Mouse (Mus musculus): ENCODE results near the gene Rnf115. TPM values are rescaled to one million over a fixed set of nuclear protein-coding genes. Genes with fewer than 3 reads are reported as not detected.

The Rnf115 gene
- polyA plus RNA-seq, 1 experiment, result 13.5 TPM

DNA sequence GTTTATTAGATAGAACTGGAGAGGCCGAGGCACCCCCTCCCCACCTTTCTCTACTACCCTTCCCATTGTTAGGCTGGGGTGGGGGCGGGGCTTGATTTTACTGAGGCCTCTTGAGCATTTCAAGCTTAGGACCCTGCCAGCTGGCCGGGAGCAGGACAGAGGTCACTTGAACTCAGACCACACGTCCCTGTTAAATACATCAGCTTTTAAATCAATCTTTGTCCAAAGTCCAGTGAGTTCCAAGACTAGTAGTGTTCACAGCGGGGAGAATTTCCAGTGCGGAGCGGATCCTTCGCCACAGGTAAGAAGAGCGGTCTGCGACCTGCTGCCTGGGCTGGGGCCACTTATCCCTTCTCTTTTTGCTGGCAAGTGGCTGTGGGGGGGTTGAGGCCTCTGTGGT is 102.4 kb downstream of the Rnf115 start:
- H3K27me3 ChIP-seq (ENCODE audit: control insufficient read depth, insufficient read depth, insufficient read length), result peaks cover 16% of the 10 kb centered on the region
- TF ChIP-seq CEBPB (IDR thresholded peaks at IDR 0.05; ENCODE audit: low read depth) (no peak), MYOD1 (IDR thresholded peaks at IDR 0.05; ENCODE audit: control insufficient read depth, insufficient read length, low read depth) (no peak), CTCF (IDR thresholded peaks at IDR 0.05; ENCODE audit: control insufficient read depth, insufficient read depth, insufficient read length) (no peak), USF1 (IDR thresholded peaks at IDR 0.05; ENCODE audit: low read depth) (no peak), MYOG (IDR thresholded peaks at IDR 0.05; ENCODE audit: control insufficient read depth, extremely low read depth, insufficient read length) (no peak), MAX (IDR thresholded peaks at IDR 0.05) (no peak), FOSL1 (IDR thresholded peaks at IDR 0.05; ENCODE audit: insufficient read depth, low read length, poor library complexity, severe bottlenecking) (no peak)
- no peaks in the 10 kb centered on the region for H3K79me3 ChIP-seq (ENCODE audit: low read depth)
- H3K4me3 ChIP-seq (ENCODE audit: insufficient read depth, poor library complexity, severe bottlenecking), result no peak overlapping the region
- no peaks in the 10 kb centered on the region for H3K36me3 ChIP-seq (ENCODE audit: control insufficient read depth, insufficient read depth)
- no peak overlapping the region for H3ac ChIP-seq (ENCODE audit: control insufficient read depth, insufficient read length, low read depth)
- H3K79me2 ChIP-seq (ENCODE audit: control insufficient read depth, insufficient read depth), result no peaks in the 10 kb centered on the region

DNA sequence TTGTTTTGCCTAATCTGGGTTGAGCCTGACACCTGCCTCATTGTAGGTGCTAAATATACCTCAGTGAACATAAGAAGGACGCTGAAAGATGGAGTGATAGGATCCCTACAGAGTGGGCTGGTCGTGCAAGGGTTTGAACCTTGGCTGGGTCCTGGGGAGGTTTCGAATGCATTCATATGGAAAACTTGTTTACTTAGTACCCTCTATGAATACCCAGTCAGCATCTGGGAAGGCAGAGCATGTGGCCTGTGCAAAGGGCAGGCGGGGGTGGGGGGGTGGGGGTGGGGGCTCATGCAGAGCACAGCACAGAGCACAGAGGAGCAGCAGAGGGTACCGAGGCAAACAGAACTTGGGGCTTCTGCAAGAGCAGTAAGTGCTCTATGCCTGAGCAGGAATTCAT is 105.5 kb downstream of the Rnf115 start:
- H3K36me3 ChIP-seq (ENCODE audit: control insufficient read depth, insufficient read depth), result no peaks in the 10 kb centered on the region
- H3K4me3 ChIP-seq (ENCODE audit: insufficient read depth, poor library complexity, severe bottlenecking), result no peak overlapping the region
- no peaks in the 10 kb centered on the region for H3K79me3 ChIP-seq (ENCODE audit: low read depth)
- no peak overlapping the region for H3ac ChIP-seq (ENCODE audit: control insufficient read depth, insufficient read length, low read depth)
- TF ChIP-seq MAX (IDR thresholded peaks at IDR 0.05) (no peak), CTCF (IDR thresholded peaks at IDR 0.05; ENCODE audit: control insufficient read depth, insufficient read depth, insufficient read length) (no peak), USF1 (IDR thresholded peaks at IDR 0.05; ENCODE audit: low read depth) (no peak), CEBPB (IDR thresholded peaks at IDR 0.05; ENCODE audit: low read depth) (no peak), MYOD1 (IDR thresholded peaks at IDR 0.05; ENCODE audit: control insufficient read depth, insufficient read length, low read depth) (no peak), MYOG (IDR thresholded peaks at IDR 0.05; ENCODE audit: control insufficient read depth, extremely low read depth, insufficient read length) (no peak), FOSL1 (IDR thresholded peaks at IDR 0.05; ENCODE audit: insufficient read depth, low read length, poor library complexity, severe bottlenecking) (no peak)
- no peaks in the 10 kb centered on the region for H3K79me2 ChIP-seq (ENCODE audit: control insufficient read depth, insufficient read depth)
- H3K27me3 ChIP-seq (ENCODE audit: control insufficient read depth, insufficient read depth, insufficient read length), result peaks cover 30% of the 10 kb centered on the region

DNA sequence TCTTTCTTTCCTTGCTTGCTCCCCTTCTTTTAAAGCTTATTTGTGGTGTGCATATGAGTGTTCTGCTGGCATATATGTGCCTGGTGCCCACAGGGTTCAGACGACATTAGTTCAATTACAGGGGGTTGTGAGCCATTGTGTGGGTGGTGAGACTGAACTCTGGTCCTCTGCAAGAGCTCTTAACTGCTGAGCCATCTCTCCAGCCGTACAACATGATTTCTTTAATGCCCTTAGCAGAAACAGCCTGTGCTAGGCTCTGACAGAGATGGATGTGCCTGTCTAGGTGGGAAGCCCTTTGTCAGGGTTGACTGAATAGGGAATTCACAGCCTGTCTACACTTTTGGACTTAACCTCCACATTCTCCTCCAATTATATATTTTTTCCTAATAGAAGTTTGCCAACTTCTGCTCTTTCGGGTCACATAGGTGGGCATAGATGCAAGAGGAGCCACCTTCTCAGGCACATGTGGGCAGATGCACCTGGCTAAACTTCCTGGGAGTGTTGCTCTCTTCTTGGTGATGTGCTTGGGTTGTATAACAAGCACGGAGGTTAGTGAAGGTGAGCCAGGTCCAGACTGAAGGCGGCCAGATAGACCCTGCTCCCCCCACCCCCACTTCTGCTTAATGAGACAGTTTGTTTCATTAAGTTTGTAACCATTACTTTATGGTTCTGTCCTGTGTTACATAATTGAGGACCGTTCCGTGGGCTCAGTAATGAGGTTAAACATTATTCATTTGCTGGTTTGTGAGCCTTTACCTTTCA is 107.3 kb downstream of the Rnf115 start:
- Histone ChIP-seq H3K4me3 (ENCODE audit: insufficient read depth, poor library complexity, severe bottlenecking) (no peak overlapping the region), H3ac (ENCODE audit: control insufficient read depth, insufficient read length, low read depth) (no peak overlapping the region), H3K79me3 (ENCODE audit: low read depth) (no peaks in the 10 kb centered on the region), H3K36me3 (ENCODE audit: control insufficient read depth, insufficient read depth) (no peaks in the 10 kb centered on the region), H3K27me3 (ENCODE audit: control insufficient read depth, insufficient read depth, insufficient read length) (peaks cover 32% of the 10 kb centered on the region), H3K79me2 (ENCODE audit: control insufficient read depth, insufficient read depth) (no peaks in the 10 kb centered on the region)
- TF ChIP-seq MYOG (IDR thresholded peaks at IDR 0.05; ENCODE audit: control insufficient read depth, extremely low read depth, insufficient read length), result no peak

- Histone ChIP-seq H3ac (ENCODE audit: control insufficient read depth, insufficient read length, low read depth) (no peak overlapping the region), H3K27me3 (ENCODE audit: control insufficient read depth, insufficient read depth, insufficient read length) (peaks cover 28% of the 10 kb centered on the region), H3K4me3 (ENCODE audit: insufficient read depth, poor library complexity, severe bottlenecking) (no peak overlapping the region), H3K79me2 (ENCODE audit: control insufficient read depth, insufficient read depth) (no peaks in the 10 kb centered on the region), H3K79me3 (ENCODE audit: low read depth) (no peaks in the 10 kb centered on the region), H3K36me3 (ENCODE audit: control insufficient read depth, insufficient read depth) (no peaks in the 10 kb centered on the region)
- TF ChIP-seq USF1 (IDR thresholded peaks at IDR 0.05; ENCODE audit: low read depth) (no peak), MYOG (IDR thresholded peaks at IDR 0.05; ENCODE audit: control insufficient read depth, extremely low read depth, insufficient read length) (no peak), FOSL1 (IDR thresholded peaks at IDR 0.05; ENCODE audit: insufficient read depth, low read length, poor library complexity, severe bottlenecking) (no peak), CEBPB (IDR thresholded peaks at IDR 0.05; ENCODE audit: low read depth) (no peak), MYOD1 (IDR thresholded peaks at IDR 0.05; ENCODE audit: control insufficient read depth, insufficient read length, low read depth) (no peak), MAX (IDR thresholded peaks at IDR 0.05) (no peak), CTCF (IDR thresholded peaks at IDR 0.05; ENCODE audit: control insufficient read depth, insufficient read depth, insufficient read length) (no peak)
These were observed 109.0 kb downstream of the Rnf115 start for GRCm38 (mm10) chr3:96836414-96836813.

DNA sequence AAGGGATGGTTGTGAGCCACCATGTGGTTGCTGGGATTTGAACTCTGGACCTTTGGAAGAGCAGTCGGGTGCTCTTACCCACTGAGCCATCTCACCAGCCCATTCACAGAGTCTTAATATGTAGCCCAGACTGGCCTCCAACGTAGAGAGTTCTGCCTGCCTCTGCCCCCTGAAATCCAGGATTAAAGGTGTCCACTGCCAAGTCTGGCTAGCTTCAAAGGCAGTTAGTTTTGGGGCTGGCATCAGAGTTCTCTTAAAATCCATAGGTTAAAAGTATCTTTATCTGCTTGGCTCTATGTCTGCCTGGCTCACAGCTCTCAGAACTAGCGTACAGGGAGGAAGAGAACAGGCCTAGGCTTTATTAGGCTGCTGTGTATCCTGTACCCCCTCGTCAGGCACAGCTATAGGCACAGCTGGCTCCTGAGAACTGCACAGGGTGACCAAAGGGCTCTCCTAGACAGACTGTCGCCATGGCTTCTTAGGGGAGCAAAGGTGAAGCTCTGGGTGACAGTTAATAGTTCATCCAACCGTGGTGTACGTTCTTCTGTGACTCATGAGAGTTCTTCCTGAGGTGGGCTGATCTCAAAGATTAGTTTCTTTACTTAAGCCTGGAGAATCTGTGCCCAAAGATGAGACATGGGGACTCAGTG is 111.7 kb downstream of the Rnf115 start:
- no peak overlapping the region for H3K4me3 ChIP-seq (ENCODE audit: insufficient read depth, poor library complexity, severe bottlenecking)
- TF ChIP-seq MYOD1 (IDR thresholded peaks at IDR 0.05; ENCODE audit: control insufficient read depth, insufficient read length, low read depth) (no peak), CTCF (IDR thresholded peaks at IDR 0.05; ENCODE audit: control insufficient read depth, insufficient read depth, insufficient read length) (no peak), FOSL1 (IDR thresholded peaks at IDR 0.05; ENCODE audit: insufficient read depth, low read length, poor library complexity, severe bottlenecking) (no peak), USF1 (IDR thresholded peaks at IDR 0.05; ENCODE audit: low read depth) (no peak), MAX (IDR thresholded peaks at IDR 0.05) (no peak), CEBPB (IDR thresholded peaks at IDR 0.05; ENCODE audit: low read depth) (no peak), MYOG (IDR thresholded peaks at IDR 0.05; ENCODE audit: control insufficient read depth, extremely low read depth, insufficient read length) (no peak)
- no peak overlapping the region for H3ac ChIP-seq (ENCODE audit: control insufficient read depth, insufficient read length, low read depth)
- H3K79me2 ChIP-seq (ENCODE audit: control insufficient read depth, insufficient read depth), result no peaks in the 10 kb centered on the region
- no peaks in the 10 kb centered on the region for H3K36me3 ChIP-seq (ENCODE audit: control insufficient read depth, insufficient read depth)
- H3K79me3 ChIP-seq (ENCODE audit: low read depth), result no peaks in the 10 kb centered on the region
- peaks cover 21% of the 10 kb centered on the region for H3K27me3 ChIP-seq (ENCODE audit: control insufficient read depth, insufficient read depth, insufficient read length)

Other genes with a start within 250 kb of the Rnf115 start
- gene Hfe2, start 202.5 kb upstream of the Rnf115 start, polyA plus RNA-seq (2012; fragmentation: generic; extraction: Trizol), result 0.23 TPM
- gene Txnip, start 169.7 kb upstream of the Rnf115 start, polyA plus RNA-seq (2012; fragmentation: generic; extraction: Trizol), result 1.2 TPM
- 0.20 TPM for gene Gm16253, start 150.7 kb upstream of the Rnf115 start, polyA plus RNA-seq (2012; fragmentation: generic; extraction: Trizol)
- gene Polr3gl, start 133.5 kb upstream of the Rnf115 start, polyA plus RNA-seq (2012; fragmentation: generic; extraction: Trizol), result 6.2 TPM
- gene Ankrd34a, start 131.0 kb upstream of the Rnf115 start, polyA plus RNA-seq (2012; fragmentation: generic; extraction: Trizol), result 3.7 TPM
- gene Lix1l, start 126.5 kb upstream of the Rnf115 start, polyA plus RNA-seq (2012; fragmentation: generic; extraction: Trizol), result 24.2 TPM
- gene Rbm8a, start 97.7 kb upstream of the Rnf115 start, polyA plus RNA-seq (2012; fragmentation: generic; extraction: Trizol), result 80.3 TPM
- gene Pex11b, start 92.3 kb upstream of the Rnf115 start, polyA plus RNA-seq (2012; fragmentation: generic; extraction: Trizol), result 19.9 TPM
- 0.01 TPM for gene Gm42957, start 92.2 kb upstream of the Rnf115 start, polyA plus RNA-seq (2012; fragmentation: generic; extraction: Trizol)
- 1.2 TPM for gene Itga10, start 82.1 kb upstream of the Rnf115 start, polyA plus RNA-seq (2012; fragmentation: generic; extraction: Trizol)
- gene Ankrd35, start 57.5 kb upstream of the Rnf115 start, polyA plus RNA-seq (2012; fragmentation: generic; extraction: Trizol), result 0.09 TPM
- 19.2 TPM for gene Pias3, start 31.3 kb upstream of the Rnf115 start, polyA plus RNA-seq (2012; fragmentation: generic; extraction: Trizol)
- 3.2 TPM for gene Nudt17, start 19.1 kb upstream of the Rnf115 start, polyA plus RNA-seq (2012; fragmentation: generic; extraction: Trizol)
- 36.1 TPM for gene Polr3c, start within 50 bp of the Rnf115 start, polyA plus RNA-seq (2012; fragmentation: generic; extraction: Trizol)
- not detected for gene Pdzk1, start 101.6 kb downstream of the Rnf115 start, polyA plus RNA-seq (2012; fragmentation: generic; extraction: Trizol)
- 0.04 TPM for gene Cd160, start 101.7 kb downstream of the Rnf115 start, polyA plus RNA-seq (2012; fragmentation: generic; extraction: Trizol)
- gene Gja5, start 177.0 kb downstream of the Rnf115 start, polyA plus RNA-seq (2012; fragmentation: generic; extraction: Trizol), result 0.12 TPM
- gene Gpr89, start 177.7 kb downstream of the Rnf115 start, polyA plus RNA-seq (2012; fragmentation: generic; extraction: Trizol), result 17.7 TPM
- not detected for gene Gja8, start 198.4 kb downstream of the Rnf115 start, polyA plus RNA-seq (2012; fragmentation: generic; extraction: Trizol)